Mouse (Mus musculus) forebrain, postnatal 0 days (tissue): ENCODE data around the gene Ntrk2. TPM values are rescaled to one million over a fixed set of nuclear protein-coding genes. Genes with fewer than 3 reads are reported as not detected.

Source experiments
- ATAC-seq: fragments of 200-750 bp; cut with Nextera tagmentation; 2 replicates; pipeline ENCODE4 v1.8.0; 2017; ENCODE audit warnings: mild to moderate bottlenecking, moderate library complexity
- DNase-seq: peaks from one replicate; pipeline ENCODE4 v3.0.0-alpha.2; 2015
- H3K27ac ChIP-seq: fragments of 300-500 bp; sonication (generic); 2 replicates; pipeline ENCODE4 v1.5.1; 2014; ENCODE audit warnings: low read depth, mild to moderate bottlenecking, antibody characterized with exemption, low read length, moderate library complexity, mixed read lengths
- H3K27me3 ChIP-seq: fragments of 300-500 bp; sonication (generic); 2 replicates; pipeline ENCODE4 v1.6.1; 2014; ENCODE audit warnings: mild to moderate bottlenecking, low read length, mixed read lengths; ENCODE audit not compliant: insufficient read depth
- H3K36me3 ChIP-seq: fragments of 300-500 bp; sonication (generic); 2 replicates; pipeline ENCODE4 v1.6.1; 2014; ENCODE audit warnings: mild to moderate bottlenecking, moderate library complexity; ENCODE audit not compliant: insufficient read depth
- H3K4me1 ChIP-seq: fragments of 300-500 bp; sonication (generic); 2 replicates; pipeline ENCODE4 v1.6.1; 2014; ENCODE audit warnings: antibody characterized with exemption; ENCODE audit not compliant: insufficient read depth
- H3K4me2 ChIP-seq: fragments of 300-500 bp; sonication (generic); 2 replicates; pipeline ENCODE4 v1.6.1; 2014; ENCODE audit warnings: low read depth, mild to moderate bottlenecking, moderate library complexity
- H3K4me3 ChIP-seq: fragments of 300-500 bp; sonication (generic); 2 replicates; pipeline ENCODE4 v1.5.1; 2014; ENCODE audit warnings: low read depth, low read length, mixed read lengths
- H3K9ac ChIP-seq: fragments of 300-500 bp; sonication (generic); 2 replicates; pipeline ENCODE4 v1.6.1; 2014; ENCODE audit warnings: mild to moderate bottlenecking
- H3K9me3 ChIP-seq: fragments of 300-500 bp; sonication (generic); 2 replicates; pipeline ENCODE4 v1.6.1; 2016; ENCODE audit warnings: low read length
- CTCF ChIP-seq: sonication (generic); IDR thresholded peaks from 2 replicates; pipeline ENCODE4 v1.5.1; 2016; ENCODE audit warnings: antibody characterized with exemption, control low read depth, low read depth
- WGBS: fragments of 180-500 bp; shearing (Covaris S2); extraction: QIAGEN DNeasy Blood & Tissue Kit; methylation state at CpG from one replicate; pipeline ENCODE4 v1.1.7; 2014; 5-methylcytosine and 5-hydroxymethylcytosine counted together
- polyA plus RNA-seq: library from polyadenylated mRNA; unstranded; fragments of >200 nt; fragmentation: Nextera tagmentation; extraction: Ambion mirVana; gene quantifications from 2 replicates; pipeline ENCODE4 v1.2.1, GENCODE M21; 2015
- total RNA-seq: library from RNA; depleted of rRNA; stranded (reverse); fragments of >200 nt; gene quantifications from 2 replicates; pipeline ENCODE4 v1.2.3, GENCODE M21; 2014

Ntrk2 gene
- total and polyA plus RNA-seq, 2 experiments from 2014 or later = 131 to 184 TPM

- 55% methylated on average over 15 of the region's 15 CpGs for WGBS
Observed at GRCm38 (mm10) chr13:58922174-58922573, 115.8 kb downstream of the Ntrk2 start.

GRCm38 (mm10) chr13:58923496-58923895 lies 117.1 kb downstream of the Ntrk2 start:
- Histone ChIP-seq H3K4me3 (no peak overlapping the region), H3K4me2 (no peak overlapping the region), H3K36me3 (no peaks in the 10 kb centered on the region), H3K27me3 (no peaks in the 10 kb centered on the region), H3K9me3 (no peaks in the 10 kb centered on the region), H3K27ac (no peak overlapping the region), H3K9ac (no peak overlapping the region), H3K4me1 (peaks cover 15% of the 10 kb centered on the region; the same call in 1 of the 2 replicates)
- TF ChIP-seq CTCF = no peak
- no peak for ATAC-seq
- WGBS = 75% methylated on average over 7 of the region's 7 CpGs
- DNase-seq = no peak

More at GRCm38 (mm10) chr13:58922174-58922573, 115.8 kb downstream of the Ntrk2 start:
- Histone ChIP-seq H3K9me3 (no peaks in the 10 kb centered on the region), H3K4me2 (no peak overlapping the region), H3K9ac (no peak overlapping the region), H3K27me3 (no peaks in the 10 kb centered on the region), H3K4me1 (peaks cover 6% of the 10 kb centered on the region; the same call in 1 of the 2 replicates), H3K27ac (0 out of 2 replicates have a peak overlapping the region, but pooled peaks have one; percentile 45), H3K4me3 (no peak overlapping the region), H3K36me3 (no peaks in the 10 kb centered on the region)
- peak; percentile 42 for DNase-seq
- peak; percentile 36; the same call in 1 of the 2 replicates for ATAC-seq
- TF ChIP-seq CTCF = no peak

- Histone ChIP-seq H3K27me3 (no peaks in the 10 kb centered on the region), H3K27ac (no peak overlapping the region), H3K4me2 (no peak overlapping the region), H3K36me3 (no peaks in the 10 kb centered on the region), H3K4me3 (no peak overlapping the region), H3K9me3 (no peaks in the 10 kb centered on the region), H3K9ac (no peak overlapping the region), H3K4me1 (peaks cover 20% of the 10 kb centered on the region; the same call in 1 of the 2 replicates)
- TF ChIP-seq CTCF = no peak
- DNase-seq (no peak), ATAC-seq (no peak)
- WGBS = 39% methylated on average over 3 of the region's 3 CpGs
Observed at GRCm38 (mm10) chr13:58924486-58924885, 118.1 kb downstream of the Ntrk2 start.

- Histone ChIP-seq H3K36me3 (no peaks in the 10 kb centered on the region), H3K27me3 (no peaks in the 10 kb centered on the region), H3K9me3 (no peaks in the 10 kb centered on the region), H3K4me3 (no peak overlapping the region), H3K27ac (no peak overlapping the region), H3K9ac (no peak overlapping the region), H3K4me1 (peaks cover 13% of the 10 kb centered on the region), H3K4me2 (no peak overlapping the region)
- ATAC-seq (no peak), DNase-seq (no peak)
- 96% methylated on average over 3 of the region's 3 CpGs for WGBS
- no peak for TF ChIP-seq CTCF
Observed at GRCm38 (mm10) chr13:58927186-58927585, 120.8 kb downstream of the Ntrk2 start.

GRCm38 (mm10) chr13:58927656-58928226 lies 121.4 kb downstream of the Ntrk2 start:
- no peak for DNase-seq
- H3K9ac ChIP-seq = no peak overlapping the region
- H3K4me1 ChIP-seq = peaks cover 13% of the 10 kb centered on the region
- no peak overlapping the region for H3K4me2 ChIP-seq
- no peak for ATAC-seq
- H3K36me3 ChIP-seq = no peaks in the 10 kb centered on the region
- no peak overlapping the region for H3K4me3 ChIP-seq
- 68% methylated on average over 16 of the region's 16 CpGs for WGBS
- no peaks in the 10 kb centered on the region for H3K9me3 ChIP-seq
- no peaks in the 10 kb centered on the region for H3K27me3 ChIP-seq
- H3K27ac ChIP-seq = peak overlapping the region; percentile 75; the same call in 1 of the 2 replicates
- TF ChIP-seq CTCF = no peak

- no peaks in the 10 kb centered on the region for H3K27me3 ChIP-seq
- no peak for TF ChIP-seq CTCF
- no peaks in the 10 kb centered on the region for H3K9me3 ChIP-seq
- peak overlapping the region; percentile 75 for H3K27ac ChIP-seq
- H3K9ac ChIP-seq = no peak overlapping the region
- H3K4me3 ChIP-seq = no peak overlapping the region
- DNase-seq (peak; percentile 59), ATAC-seq (peak; percentile 71)
- WGBS = 42% methylated on average over 15 of the region's 15 CpGs
- H3K4me2 ChIP-seq = no peak overlapping the region
- H3K36me3 ChIP-seq = no peaks in the 10 kb centered on the region
- peaks cover 15% of the 10 kb centered on the region for H3K4me1 ChIP-seq
Observed at GRCm38 (mm10) chr13:58928668-58929436, 122.5 kb downstream of the Ntrk2 start.

- H3K4me3 ChIP-seq = no peak overlapping the region
- TF ChIP-seq CTCF = no peak
- H3K9ac ChIP-seq = no peak overlapping the region
- H3K4me1 ChIP-seq = peaks cover 22% of the 10 kb centered on the region
- H3K4me2 ChIP-seq = no peak overlapping the region
- H3K27ac ChIP-seq = no peak overlapping the region
- no peaks in the 10 kb centered on the region for H3K36me3 ChIP-seq
- WGBS = 32% methylated on average over 1 of the region's 1 CpGs
- ATAC-seq = no peak
- DNase-seq = no peak
- H3K27me3 ChIP-seq = no peaks in the 10 kb centered on the region
- H3K9me3 ChIP-seq = no peaks in the 10 kb centered on the region
Observed at GRCm38 (mm10) chr13:58930161-58930560, 123.8 kb downstream of the Ntrk2 start.
